Mouse (Mus musculus) telencephalon, adult 2 months (tissue): ENCODE results near the gene Mtif3.

Experiments used
- DNase-seq: peaks from one replicate; pipeline ENCODE4 v3.0.0-alpha.2; 2011; ENCODE audit warnings: low read depth, low spot score

Mtif3 gene

GRCm38 (mm10) chr5:146963118-146963936 is at the start of gene Mtif3:
Mtif3 (minus strand) TSS chr5:146963800.
- peak; percentile 94 for DNase-seq

- no peak for DNase-seq
Observed at GRCm38 (mm10) chr5:147011333-147011732, 47.7 kb upstream of the Mtif3 start.

GRCm38 (mm10) chr5:147003303-147003702 is 39.7 kb upstream of the Mtif3 start:
- no peak for DNase-seq

GRCm38 (mm10) chr5:147001312-147001711 is 37.7 kb upstream of the Mtif3 start:
- DNase-seq = no peak

- DNase-seq = no peak
Observed at GRCm38 (mm10) chr5:146998802-146999201, 35.2 kb upstream of the Mtif3 start.

- DNase-seq = no peak
Observed at GRCm38 (mm10) chr5:146996812-146997211, 33.2 kb upstream of the Mtif3 start.

GRCm38 (mm10) chr5:146994973-146995372 is 31.4 kb upstream of the Mtif3 start:
- DNase-seq = no peak

- DNase-seq = no peak
Observed at GRCm38 (mm10) chr5:146993509-146993908, 29.9 kb upstream of the Mtif3 start.

- no peak for DNase-seq
Observed at GRCm38 (mm10) chr5:146989051-146989450, 25.5 kb upstream of the Mtif3 start.

GRCm38 (mm10) chr5:146987588-146987987 is 24.0 kb upstream of the Mtif3 start:
- DNase-seq = no peak

- DNase-seq = no peak
Observed at GRCm38 (mm10) chr5:146985725-146986433, 22.3 kb upstream of the Mtif3 start.

- no peak for DNase-seq
Observed at GRCm38 (mm10) chr5:146983216-146983615, 19.6 kb upstream of the Mtif3 start.

- DNase-seq = no peak
Observed at GRCm38 (mm10) chr5:146981376-146981775, 17.8 kb upstream of the Mtif3 start.

- DNase-seq = no peak
Observed at GRCm38 (mm10) chr5:146974781-146975123, 11.2 kb upstream of the Mtif3 start.

GRCm38 (mm10) chr5:146973858-146974780 is 10.5 kb upstream of the Mtif3 start:
- no peak for DNase-seq

GRCm38 (mm10) chr5:146973353-146973752 is 9.8 kb upstream of the Mtif3 start:
- no peak for DNase-seq

- no peak for DNase-seq
Observed at GRCm38 (mm10) chr5:146971776-146972561, 8.4 kb upstream of the Mtif3 start.

- DNase-seq = no peak
Observed at GRCm38 (mm10) chr5:146968695-146969393, 5.2 kb upstream of the Mtif3 start.

- no peak for DNase-seq
Observed at GRCm38 (mm10) chr5:146963937-146964278, 308 bp upstream of the Mtif3 start.

- DNase-seq = no peak
Observed at GRCm38 (mm10) chr5:146956678-146957077, 6.9 kb downstream of the Mtif3 start.

GRCm38 (mm10) chr5:146955651-146956050 is 7.9 kb downstream of the Mtif3 start:
- DNase-seq = no peak
